Mouse (Mus musculus): Measurements from ENCODE around the gene Rrm2.

GRCm38 (mm10) chr12:24762253-24762652 is 54.2 kb downstream of the Rrm2 start:
- no peak for TF ChIP-seq CTCF (IDR thresholded peaks at IDR 0.05; ENCODE audit: extremely low read depth, insufficient read depth, low read length)
- no peak for TF ChIP-seq POLR2A (IDR thresholded peaks at IDR 0.05; ENCODE audit: extremely low read depth, insufficient read depth, low read length)
